Mouse (Mus musculus) embryonic facial prominence, embryonic 14.5 days (tissue): ENCODE results near the gene Mmadhc. TPM values are rescaled to one million over a fixed set of nuclear protein-coding genes. Genes with fewer than 3 reads are reported as not detected.

ENCODE experiments used
- ATAC-seq: fragments of 200-750 bp; cut with Nextera tagmentation; 2 replicates; pipeline ENCODE4 v1.8.0; 2017; ENCODE audit warnings: low read depth, moderate number of reproducible peaks, moderate TSS enrichment
- DNase-seq: peaks from one replicate; pipeline ENCODE4 v3.0.0-alpha.2; 2015; ENCODE audit warnings: low spot score
- H3K27ac ChIP-seq: fragments of 300-500 bp; sonication (generic); replicated peaks from 2 replicates; pipeline ENCODE4 v1.5.1; 2014; ENCODE audit warnings: low read depth, mild to moderate bottlenecking, low read length, moderate library complexity
- H3K27me3 ChIP-seq: fragments of 300-500 bp; sonication (generic); replicated peaks from 2 replicates; pipeline ENCODE4 v1.6.1; 2014; ENCODE audit warnings: low read length; ENCODE audit not compliant: control insufficient read depth, insufficient read depth
- H3K36me3 ChIP-seq: fragments of 300-500 bp; sonication (generic); 2 replicates; pipeline ENCODE4 v1.6.1; 2014; ENCODE audit warnings: low read length, mixed read lengths; ENCODE audit not compliant: control insufficient read depth, insufficient read depth
- H3K4me1 ChIP-seq: fragments of 300-500 bp; sonication (generic); 2 replicates; pipeline ENCODE4 v1.6.1; 2014; ENCODE audit warnings: antibody characterized with exemption, low read length; ENCODE audit not compliant: control insufficient read depth, insufficient read depth
- H3K4me2 ChIP-seq: fragments of 300-500 bp; sonication (generic); 2 replicates; pipeline ENCODE4 v1.6.1; 2014; ENCODE audit warnings: low read depth, mild to moderate bottlenecking, low read length, moderate library complexity, mixed read lengths
- H3K4me3 ChIP-seq: fragments of 300-500 bp; sonication (generic); 2 replicates; pipeline ENCODE4 v1.5.1; 2014; ENCODE audit warnings: low read depth, mild to moderate bottlenecking, low read length
- H3K9ac ChIP-seq: fragments of 300-500 bp; sonication (generic); 2 replicates; pipeline ENCODE4 v1.6.1; 2014; ENCODE audit warnings: low read depth, mild to moderate bottlenecking, low read length, moderate library complexity, mixed read lengths
- H3K9me3 ChIP-seq: fragments of 300-500 bp; sonication (generic); 2 replicates; pipeline ENCODE4 v1.6.1; 2016; ENCODE audit warnings: low read length; ENCODE audit not compliant: control insufficient read depth
- WGBS: fragments of 180-500 bp; shearing (Covaris S2); extraction: QIAGEN DNeasy Blood & Tissue Kit; methylation state at CpG from one replicate; pipeline ENCODE4 v1.1.7; 2014; 5-methylcytosine and 5-hydroxymethylcytosine counted together
- polyA plus RNA-seq: library from polyadenylated mRNA; unstranded; fragments of >200 nt; fragmentation: Nextera tagmentation; extraction: Ambion mirVana; gene quantifications from 2 replicates; pipeline ENCODE4 v1.2.1, GENCODE M21; 2014

Mmadhc gene
- polyA plus RNA-seq, 1 experiment from 2014 or later: 160 TPM

GRCm38 (mm10) chr2:50276715-50277114 is 19.9 kb downstream of the Mmadhc start:
- Histone ChIP-seq H3K4me2 (no peak overlapping the region), H3K9me3 (no peaks in the 10 kb centered on the region), H3K9ac (no peak overlapping the region), H3K4me1 (no peaks in the 10 kb centered on the region), H3K27me3 (no peaks in the 10 kb centered on the region), H3K27ac (no peak overlapping the region), H3K36me3 (peaks cover 31% of the 10 kb centered on the region), H3K4me3 (no peak overlapping the region)
- ATAC-seq (no peak), DNase-seq (no peak)
- WGBS: 40% methylated on average over 10 of the region's 10 CpGs

DNA sequence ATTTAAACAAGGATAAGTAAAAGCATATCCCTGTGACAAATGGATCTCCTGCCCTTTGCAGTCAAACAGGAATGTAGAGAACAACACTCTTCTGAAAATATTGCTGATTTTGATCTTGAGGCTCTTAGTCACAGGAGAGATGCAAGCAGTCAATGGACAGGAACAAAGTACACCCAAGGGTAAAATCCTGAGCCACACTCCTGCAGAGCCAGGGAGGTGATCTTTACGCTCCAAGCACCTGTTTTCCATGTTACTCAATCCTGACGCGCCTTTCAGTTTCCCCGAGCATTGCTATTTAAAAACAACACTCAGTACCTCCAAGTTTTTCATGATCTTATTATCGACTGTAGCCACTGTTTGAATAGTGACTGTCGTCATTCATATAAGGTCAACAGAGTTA is 23.2 kb downstream of the Mmadhc start:
- Histone ChIP-seq H3K4me2 (no peak overlapping the region), H3K9me3 (no peaks in the 10 kb centered on the region), H3K4me3 (no peak overlapping the region), H3K36me3 (peaks cover 6% of the 10 kb centered on the region; the same call in 1 of the 2 replicates), H3K27me3 (no peaks in the 10 kb centered on the region), H3K9ac (no peak overlapping the region), H3K4me1 (no peaks in the 10 kb centered on the region), H3K27ac (no peak overlapping the region)
- DNase-seq (no peak), ATAC-seq (no peak)
- WGBS: 58% methylated on average over 6 of the region's 6 CpGs

DNA sequence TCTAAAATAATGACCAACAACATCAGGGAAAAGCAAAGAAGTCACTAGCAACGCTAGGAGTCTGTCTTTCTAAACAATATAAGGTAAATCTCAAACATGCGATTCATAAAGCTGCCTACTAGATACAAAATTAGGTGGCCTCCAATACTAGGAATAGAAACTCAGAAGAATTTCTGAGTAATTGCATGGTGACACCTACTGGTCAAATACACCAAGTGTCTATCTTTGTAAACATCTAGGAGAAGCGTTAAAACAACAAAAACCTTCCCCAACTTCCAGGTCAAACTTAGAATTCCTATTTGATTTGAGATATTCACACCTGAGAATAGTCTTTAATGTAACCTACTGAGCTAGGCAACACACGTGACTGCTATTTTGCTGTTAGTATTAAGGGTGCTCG is 24.4 kb downstream of the Mmadhc start:
- peak; percentile 71 for DNase-seq
- 29% methylated on average over 5 of the region's 5 CpGs for WGBS

DNA sequence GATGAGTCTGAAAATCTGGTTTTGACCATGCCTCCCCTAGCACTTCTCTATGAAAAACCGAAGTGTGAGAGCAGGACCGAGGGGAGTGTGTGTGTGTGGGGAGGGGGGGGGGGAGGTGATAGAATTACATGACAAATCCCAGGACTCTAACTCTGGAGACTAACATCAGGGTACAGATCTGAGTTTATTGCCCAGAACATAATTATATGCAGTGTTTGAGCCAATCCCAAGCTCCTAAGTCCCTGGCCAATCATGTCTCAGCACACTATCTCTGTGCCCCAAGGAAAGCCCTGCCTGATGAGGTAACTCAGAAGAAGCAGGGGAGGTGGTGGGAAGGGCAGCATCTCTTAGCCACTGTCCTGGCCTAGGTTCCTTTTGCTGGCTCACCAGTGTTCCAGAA is 28.1 kb downstream of the Mmadhc start:
- no peak overlapping the region for H3K27ac ChIP-seq
- no peak overlapping the region for H3K4me2 ChIP-seq
- WGBS: 27% methylated on average over 2 of the region's 2 CpGs
- ATAC-seq: peak; percentile 26; the same call in 1 of the 2 replicates
- H3K27me3 ChIP-seq: no peaks in the 10 kb centered on the region
- H3K4me3 ChIP-seq: no peak overlapping the region
- DNase-seq: no peak
- no peaks in the 10 kb centered on the region for H3K9me3 ChIP-seq
- no peaks in the 10 kb centered on the region for H3K4me1 ChIP-seq
- no peak overlapping the region for H3K9ac ChIP-seq
- no peaks in the 10 kb centered on the region for H3K36me3 ChIP-seq

More for the DNA sequence above, 24.4 kb downstream of the Mmadhc start:
- H3K36me3 ChIP-seq: no peaks in the 10 kb centered on the region
- H3K4me3 ChIP-seq: no peak overlapping the region
- no peak overlapping the region for H3K27ac ChIP-seq
- H3K9me3 ChIP-seq: no peaks in the 10 kb centered on the region
- no peak overlapping the region for H3K9ac ChIP-seq
- no peaks in the 10 kb centered on the region for H3K4me1 ChIP-seq
- no peak overlapping the region for H3K4me2 ChIP-seq
- no peak for ATAC-seq
- H3K27me3 ChIP-seq: no peaks in the 10 kb centered on the region

- Histone ChIP-seq H3K4me2 (no peak overlapping the region), H3K4me1 (no peaks in the 10 kb centered on the region), H3K9me3 (no peaks in the 10 kb centered on the region), H3K27ac (no peak overlapping the region), H3K9ac (no peak overlapping the region), H3K27me3 (no peaks in the 10 kb centered on the region), H3K4me3 (no peak overlapping the region), H3K36me3 (no peaks in the 10 kb centered on the region)
- ATAC-seq (no peak), DNase-seq (no peak)
These were observed 29.6 kb downstream of the Mmadhc start for GRCm38 (mm10) chr2:50267046-50267445.

DNA sequence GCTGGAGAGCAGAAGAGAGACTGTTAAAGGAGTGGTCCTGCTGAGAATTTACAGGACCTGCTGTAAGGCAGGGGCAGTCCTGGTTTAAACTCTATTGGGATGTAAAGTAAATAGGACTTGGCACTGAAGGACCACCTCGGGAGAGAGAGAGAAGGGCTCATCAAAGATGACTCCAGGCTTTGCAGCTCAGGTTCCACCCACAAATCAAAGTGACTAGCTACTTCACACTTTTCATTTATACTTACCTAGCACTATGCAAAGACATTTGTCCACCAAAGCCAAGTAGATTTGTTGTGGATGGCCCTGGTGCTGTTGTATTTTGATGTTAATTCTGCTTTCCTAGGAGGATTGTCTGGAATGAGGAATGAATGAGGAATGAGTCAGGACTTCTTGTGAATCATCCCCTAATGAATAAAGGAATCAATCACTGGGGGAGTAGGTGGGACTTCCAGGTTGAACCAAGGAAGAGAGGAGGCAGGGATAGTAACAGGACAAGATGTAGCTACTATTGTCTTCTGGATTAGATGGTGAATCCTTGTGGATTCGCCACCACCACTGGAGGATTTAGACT is 31.3 kb downstream of the Mmadhc start:
- no peak for ATAC-seq
- no peak overlapping the region for H3K27ac ChIP-seq
- no peaks in the 10 kb centered on the region for H3K36me3 ChIP-seq
- H3K4me3 ChIP-seq: no peak overlapping the region
- 36% methylated on average over 2 of the region's 2 CpGs for WGBS
- no peak overlapping the region for H3K4me2 ChIP-seq
- no peaks in the 10 kb centered on the region for H3K27me3 ChIP-seq
- no peaks in the 10 kb centered on the region for H3K9me3 ChIP-seq
- no peak overlapping the region for H3K9ac ChIP-seq
- no peak for DNase-seq
- no peaks in the 10 kb centered on the region for H3K4me1 ChIP-seq

DNA sequence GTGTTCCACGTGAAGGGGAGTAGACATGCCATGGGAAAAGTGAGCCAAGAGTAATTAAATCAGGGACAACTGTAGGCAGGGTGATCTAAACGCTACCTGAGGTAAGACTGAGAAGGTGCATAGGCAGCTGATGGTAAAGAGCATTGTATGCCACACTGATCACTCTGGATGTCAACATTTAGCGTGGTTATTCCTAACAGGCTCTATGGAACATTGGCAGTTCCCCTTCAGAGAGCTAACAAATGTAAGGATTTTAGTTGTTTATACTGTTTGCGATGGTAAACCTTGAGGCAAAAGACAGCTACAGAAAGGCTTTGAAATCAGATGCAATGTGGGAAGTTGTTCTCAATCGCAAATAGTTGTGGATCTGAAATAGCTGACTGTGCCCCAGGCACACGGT is 32.5 kb downstream of the Mmadhc start:
- Histone ChIP-seq H3K4me3 (no peak overlapping the region), H3K9me3 (no peaks in the 10 kb centered on the region), H3K4me2 (no peak overlapping the region), H3K27me3 (no peaks in the 10 kb centered on the region), H3K36me3 (no peaks in the 10 kb centered on the region), H3K9ac (no peak overlapping the region), H3K4me1 (no peaks in the 10 kb centered on the region), H3K27ac (no peak overlapping the region)
- no peak for ATAC-seq
- WGBS: 66% methylated on average over 6 of the region's 6 CpGs
- DNase-seq: no peak

GRCm38 (mm10) chr2:50254955-50255354 is 41.6 kb downstream of the Mmadhc start:
- 91% methylated on average over 5 of the region's 5 CpGs for WGBS
- Histone ChIP-seq H3K9me3 (no peaks in the 10 kb centered on the region), H3K9ac (no peak overlapping the region), H3K4me2 (no peak overlapping the region), H3K4me3 (no peak overlapping the region), H3K36me3 (no peaks in the 10 kb centered on the region), H3K27ac (no peak overlapping the region), H3K27me3 (no peaks in the 10 kb centered on the region), H3K4me1 (no peaks in the 10 kb centered on the region)
- ATAC-seq (no peak), DNase-seq (no peak)

- WGBS: 64% methylated on average over 3 of the region's 3 CpGs
These were observed 48.0 kb downstream of the Mmadhc start for GRCm38 (mm10) chr2:50248551-50248950.

More at GRCm38 (mm10) chr2:50248551-50248950, 48.0 kb downstream of the Mmadhc start:
- no peaks in the 10 kb centered on the region for H3K27me3 ChIP-seq
- no peak overlapping the region for H3K4me3 ChIP-seq
- H3K9ac ChIP-seq: no peak overlapping the region
- no peaks in the 10 kb centered on the region for H3K36me3 ChIP-seq
- H3K4me1 ChIP-seq: no peaks in the 10 kb centered on the region
- ATAC-seq: no peak
- no peak overlapping the region for H3K27ac ChIP-seq
- no peak overlapping the region for H3K4me2 ChIP-seq
- no peaks in the 10 kb centered on the region for H3K9me3 ChIP-seq
- DNase-seq: no peak
